Mouse (Mus musculus): ENCODE data around the gene Tie1. TPM values are rescaled to one million over a fixed set of nuclear protein-coding genes. Genes with fewer than 3 reads are reported as not detected.

The Tie1 gene
- polyA plus RNA-seq, 3 experiments from 2014 or later, result not detected

Other genes starting within 250 kb of the Tie1 start
- under 1 TPM; 0.11 to 0.92 (median 0.56) TPM for gene Ptprf, start 198.7 kb downstream of the Tie1 start, polyA plus RNA-seq (2017; shearing (Covaris generic))
- 10 to 100 TPM in 2 of 3 experiments, 1 to 10 TPM in 1; 9.1 to 20.5 (median 11.9) TPM for gene Szt2, start 80.8 kb downstream of the Tie1 start, polyA plus RNA-seq (2017; shearing (Covaris generic))
- gene Med8, start 80.7 kb downstream of the Tie1 start, polyA plus RNA-seq (2017; shearing (Covaris generic)), result 100 to 1,000 TPM; 121 to 123 (median 123) TPM
- 100 to 1,000 TPM; 114 to 166 (median 116) TPM for gene Elovl1, start 62.0 kb downstream of the Tie1 start, polyA plus RNA-seq (2017; shearing (Covaris generic))
- 10 to 100 TPM in 1 of 3 experiments, 1 to 10 TPM in 2; 2.3 to 24.5 (median 4.6) TPM for gene Cdc20, start 52.7 kb downstream of the Tie1 start, polyA plus RNA-seq (2017; shearing (Covaris generic))
- gene Mpl, start 32.5 kb downstream of the Tie1 start, polyA plus RNA-seq (2017; shearing (Covaris generic)), result not detected
- not detected for gene 2610528J11Rik, start 36.9 kb upstream of the Tie1 start, polyA plus RNA-seq (2017; shearing (Covaris generic))
- gene Tmem125, start 54.0 kb upstream of the Tie1 start, polyA plus RNA-seq (2017; shearing (Covaris generic)), result not detected
- gene Cfap57, start 130.7 kb upstream of the Tie1 start, polyA plus RNA-seq (2017; shearing (Covaris generic)), result under 1 TPM in 1 of 3 experiments, not detected in 2; 0.09 TPM
- gene Ebna1bp2, start 130.7 kb upstream of the Tie1 start, polyA plus RNA-seq (2017; shearing (Covaris generic)), result 100 to 1,000 TPM; 160 to 179 (median 172) TPM
- not detected for gene Olfr62, start 168.9 kb upstream of the Tie1 start, polyA plus RNA-seq (2017; shearing (Covaris generic))
- gene Olfr1342, start 202.7 kb upstream of the Tie1 start, polyA plus RNA-seq (2017; shearing (Covaris generic)), result not detected
- not detected for gene Olfr1341, start 213.5 kb upstream of the Tie1 start, polyA plus RNA-seq (2017; shearing (Covaris generic))
- not detected for gene Olfr1340, start 230.1 kb upstream of the Tie1 start, polyA plus RNA-seq (2017; shearing (Covaris generic))
- not detected for gene Olfr1339, start 242.1 kb upstream of the Tie1 start, polyA plus RNA-seq (2017; shearing (Covaris generic))